Mouse (Mus musculus): ENCODE results near the gene Ada. TPM values are rescaled to one million over a fixed set of nuclear protein-coding genes. Genes with fewer than 3 reads are reported as not detected.
"Not testable (repeated sequence)": the region's sequence is repeated elsewhere in the genome, so short reads cannot be mapped to it uniquely, and the experiment has no call there.

Gene Ada
- polyA plus RNA-seq, 1 experiment from 2014 or later: 4.3 TPM

- H3K9ac ChIP-seq: peak overlapping the region; percentile 32
- no peaks in the 10 kb centered on the region for H3K9me3 ChIP-seq (replicated peaks)
- 55% methylated on average over 8 of the region's 8 CpGs for WGBS
- H3K27ac ChIP-seq: peak overlapping the region; percentile 60
- H3K4me3 ChIP-seq: no peak overlapping the region
- H3K4me2 ChIP-seq (replicated peaks): no peak overlapping the region
- ATAC-seq (ENCODE audit: low FRiP score): peak; percentile 54; the same call in 1 of the 2 replicates
- H3K27me3 ChIP-seq: no peaks in the 10 kb centered on the region
- peaks cover 27% of the 10 kb centered on the region for H3K4me1 ChIP-seq
- no peaks in the 10 kb centered on the region for H3K36me3 ChIP-seq
Measured at GRCm38 (mm10) chr2:163690409-163691304, 59.4 kb downstream of the Ada start.

- Histone ChIP-seq H3K4me2 (replicated peaks) (no peak overlapping the region), H3K9me3 (replicated peaks) (no peaks in the 10 kb centered on the region), H3K27me3 (no peaks in the 10 kb centered on the region), H3K9ac (no peak overlapping the region), H3K4me1 (peaks cover 27% of the 10 kb centered on the region), H3K36me3 (no peaks in the 10 kb centered on the region), H3K27ac (peak overlapping the region; percentile 4; the same call in 1 of the 2 replicates), H3K4me3 (no peak overlapping the region)
- WGBS: 87% methylated on average over 3 of the region's 3 CpGs
- ATAC-seq (ENCODE audit: low FRiP score): no peak
Measured at GRCm38 (mm10) chr2:163689771-163690170, 60.3 kb downstream of the Ada start.

- H3K27me3 ChIP-seq; ATAC-seq (ENCODE audit: low FRiP score); H3K4me3 ChIP-seq; H3K36me3 ChIP-seq; H3K27ac ChIP-seq; H3K9ac ChIP-seq; H3K9me3 ChIP-seq (replicated peaks); H3K4me2 ChIP-seq (replicated peaks): not testable (repeated sequence)
- WGBS: 92% methylated on average over 1 of the region's 1 CpGs
- peaks cover 24% of the 10 kb centered on the region for H3K4me1 ChIP-seq
Measured at GRCm38 (mm10) chr2:163688377-163688776, 61.7 kb downstream of the Ada start.

- Histone ChIP-seq H3K4me3 (no peak overlapping the region), H3K27ac (no peak overlapping the region), H3K36me3 (no peaks in the 10 kb centered on the region), H3K9ac (no peak overlapping the region), H3K9me3 (replicated peaks) (no peaks in the 10 kb centered on the region), H3K27me3 (no peaks in the 10 kb centered on the region), H3K4me1 (peaks cover 23% of the 10 kb centered on the region), H3K4me2 (replicated peaks) (no peak overlapping the region)
- 86% methylated on average over 3 of the region's 3 CpGs for WGBS
- no peak for ATAC-seq (ENCODE audit: low FRiP score)
Measured at GRCm38 (mm10) chr2:163686886-163687285, 63.2 kb downstream of the Ada start.

- WGBS: 84% methylated on average over 5 of the region's 5 CpGs
Measured at GRCm38 (mm10) chr2:163686233-163686632, 63.8 kb downstream of the Ada start.

GRCm38 (mm10) chr2:163685761-163686200 lies 64.3 kb downstream of the Ada start:
- Histone ChIP-seq H3K27ac (no peak overlapping the region), H3K27me3 (no peaks in the 10 kb centered on the region), H3K4me2 (replicated peaks) (no peak overlapping the region), H3K9ac (no peak overlapping the region), H3K36me3 (no peaks in the 10 kb centered on the region), H3K9me3 (replicated peaks) (no peaks in the 10 kb centered on the region), H3K4me1 (peaks cover 20% of the 10 kb centered on the region), H3K4me3 (no peak overlapping the region)
- ATAC-seq (ENCODE audit: low FRiP score): no peak
- WGBS: 83% methylated on average over 6 of the region's 6 CpGs

More at GRCm38 (mm10) chr2:163686233-163686632, 63.8 kb downstream of the Ada start:
- H3K4me3 ChIP-seq: no peak overlapping the region
- no peak overlapping the region for H3K9ac ChIP-seq
- no peak overlapping the region for H3K4me2 ChIP-seq (replicated peaks)
- H3K27me3 ChIP-seq: no peaks in the 10 kb centered on the region
- no peaks in the 10 kb centered on the region for H3K9me3 ChIP-seq (replicated peaks)
- H3K4me1 ChIP-seq: peaks cover 23% of the 10 kb centered on the region
- no peak overlapping the region for H3K27ac ChIP-seq
- H3K36me3 ChIP-seq: no peaks in the 10 kb centered on the region
- no peak for ATAC-seq (ENCODE audit: low FRiP score)

- Histone ChIP-seq H3K27ac (no peak overlapping the region), H3K36me3 (no peaks in the 10 kb centered on the region), H3K4me3 (no peak overlapping the region), H3K9me3 (replicated peaks) (no peaks in the 10 kb centered on the region), H3K4me2 (replicated peaks) (no peak overlapping the region), H3K27me3 (no peaks in the 10 kb centered on the region), H3K9ac (no peak overlapping the region), H3K4me1 (peaks cover 15% of the 10 kb centered on the region)
- no peak for ATAC-seq (ENCODE audit: low FRiP score)
- WGBS: 75% methylated on average over 4 of the region's 4 CpGs
Measured at GRCm38 (mm10) chr2:163685287-163685686, 64.8 kb downstream of the Ada start.

GRCm38 (mm10) chr2:163682344-163682743 lies 67.7 kb downstream of the Ada start:
- no peak overlapping the region for H3K4me3 ChIP-seq
- 96% methylated on average over 2 of the region's 2 CpGs for WGBS
- H3K4me1 ChIP-seq: peaks cover 7% of the 10 kb centered on the region; the same call in 1 of the 2 replicates
- no peak overlapping the region for H3K4me2 ChIP-seq (replicated peaks)
- no peaks in the 10 kb centered on the region for H3K9me3 ChIP-seq (replicated peaks)
- H3K36me3 ChIP-seq: no peaks in the 10 kb centered on the region
- no peaks in the 10 kb centered on the region for H3K27me3 ChIP-seq
- no peak overlapping the region for H3K9ac ChIP-seq
- no peak for ATAC-seq (ENCODE audit: low FRiP score)
- H3K27ac ChIP-seq: no peak overlapping the region

GRCm38 (mm10) chr2:163676745-163677144 lies 73.3 kb downstream of the Ada start:
- Histone ChIP-seq H3K36me3 (no peaks in the 10 kb centered on the region), H3K4me1 (peaks cover 17% of the 10 kb centered on the region), H3K27me3 (no peaks in the 10 kb centered on the region), H3K4me2 (replicated peaks) (no peak overlapping the region), H3K9me3 (replicated peaks) (no peaks in the 10 kb centered on the region), H3K4me3 (no peak overlapping the region), H3K9ac (no peak overlapping the region), H3K27ac (no peak overlapping the region)
- 97% methylated on average over 3 of the region's 3 CpGs for WGBS
- ATAC-seq (ENCODE audit: low FRiP score): no peak

Other genes with a start within 250 kb of the Ada start
- not detected in 2 replicates for gene Hnf4a, start 243.4 kb downstream of the Ada start, polyA plus RNA-seq (2016; fragmentation: Nextera tagmentation; extraction: Ambion mirVana)
- gene Ttpal, start 147.9 kb downstream of the Ada start, polyA plus RNA-seq (2016; fragmentation: Nextera tagmentation; extraction: Ambion mirVana): 51.5 and 52.0 TPM in 2 replicates
- gene Serinc3, start 105.1 kb downstream of the Ada start, polyA plus RNA-seq (2016; fragmentation: Nextera tagmentation; extraction: Ambion mirVana): 36.2 and 38.4 TPM in 2 replicates
- 109 and 113 TPM in 2 replicates for gene Pkig, start 91.9 kb downstream of the Ada start, polyA plus RNA-seq (2016; fragmentation: Nextera tagmentation; extraction: Ambion mirVana)
- 0.13 and 0.48 TPM in 2 replicates for gene Ccn5, start 70.6 kb upstream of the Ada start, polyA plus RNA-seq (2016; fragmentation: Nextera tagmentation; extraction: Ambion mirVana)
- not detected in 2 replicates for gene Kcnk15, start 103.4 kb upstream of the Ada start, polyA plus RNA-seq (2016; fragmentation: Nextera tagmentation; extraction: Ambion mirVana)
- 5.6 TPM in 2 replicates for gene Rims4, start 168.4 kb upstream of the Ada start, polyA plus RNA-seq (2016; fragmentation: Nextera tagmentation; extraction: Ambion mirVana)
- 355 and 373 TPM in 2 replicates for gene Ywhab, start 244.7 kb upstream of the Ada start, polyA plus RNA-seq (2016; fragmentation: Nextera tagmentation; extraction: Ambion mirVana)

Measured in hindbrain, embryonic 12.5 days (tissue).